Mouse (Mus musculus) cerebellum, postnatal 36 days (tissue): ENCODE data around the gene Tsacc.
"Not testable (repeated sequence)": the region's sequence is repeated elsewhere in the genome, so short reads cannot be mapped to it uniquely, and the experiment has no call there.

ENCODE experiments used
- DNase-seq, 2 experiments: peaks; one replicate each; pipeline ENCODE4 v3.0.0; 2021 to 2022; ENCODE audit warnings: mixed read lengths in 2 of 2

Gene Tsacc

DNA sequence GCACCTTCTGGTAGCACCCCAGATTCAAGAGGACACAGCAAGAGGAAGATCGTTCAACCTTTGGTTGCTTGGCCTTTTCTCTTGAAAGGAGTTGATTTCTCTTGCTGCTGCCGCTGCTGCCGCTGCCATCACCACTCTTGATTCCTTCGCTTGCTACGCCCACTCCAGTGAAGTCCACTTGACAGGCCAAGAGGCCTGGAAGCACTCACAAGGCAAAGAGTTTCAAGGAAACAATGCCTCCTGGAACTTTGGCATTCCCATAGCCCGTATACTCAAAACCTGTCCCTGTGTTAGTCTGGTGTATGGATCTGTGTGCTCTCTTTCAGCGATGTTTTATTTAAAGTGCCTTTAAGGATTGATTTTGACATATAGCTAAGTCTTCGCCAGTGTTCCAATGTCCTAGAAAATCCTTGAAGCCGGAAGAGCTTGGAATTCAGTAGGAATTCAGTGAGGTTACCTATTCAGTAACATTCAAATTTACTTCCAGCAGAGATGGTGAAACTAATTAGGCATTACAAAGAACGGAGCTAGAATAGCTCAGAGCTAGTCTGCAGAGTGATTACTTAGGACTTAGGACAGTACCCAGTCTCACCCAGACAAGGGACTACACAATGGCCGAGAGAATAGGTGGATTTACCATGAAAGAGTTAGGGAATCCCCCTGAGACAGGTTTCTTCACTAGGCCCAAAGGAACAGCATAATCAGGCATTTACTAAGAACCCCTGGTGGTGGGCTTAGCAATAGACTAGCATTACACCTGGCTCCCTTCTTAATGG lies 15.5 kb downstream of the Tsacc start:
- not testable (repeated sequence) for DNase-seq

DNA sequence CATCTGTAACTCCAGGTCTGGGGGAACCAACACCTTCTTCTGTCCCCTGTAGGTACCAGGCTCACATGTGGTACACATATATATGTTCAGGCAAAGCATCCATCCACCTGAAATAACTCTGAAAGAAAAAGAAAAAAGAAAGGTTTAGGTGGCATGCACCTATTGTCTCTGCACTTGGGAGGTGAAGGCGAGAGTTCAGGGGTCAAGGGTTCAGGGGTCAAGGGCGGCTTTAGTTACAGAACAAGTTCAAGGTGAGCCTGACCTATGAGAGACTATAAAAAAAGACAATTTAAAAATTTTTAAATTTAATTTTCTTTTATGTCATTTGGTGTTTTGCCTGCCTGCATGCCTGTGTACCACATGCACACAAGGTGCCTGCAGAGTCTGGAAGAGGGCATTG lies 16.8 kb downstream of the Tsacc start:
- DNase-seq: no peak

GRCm38 (mm10) chr3:88276529-88277143 lies 20.2 kb downstream of the Tsacc start:
- DNase-seq: peak; percentile 27 to 31

- DNase-seq: no peak
Measured at GRCm38 (mm10) chr3:88276121-88276520, 20.7 kb downstream of the Tsacc start.

- DNase-seq: no peak
Measured at GRCm38 (mm10) chr3:88274002-88274401, 22.8 kb downstream of the Tsacc start.

- DNase-seq: no peak
Measured at GRCm38 (mm10) chr3:88271859-88272258, 24.9 kb downstream of the Tsacc start.

- DNase-seq: not testable (repeated sequence)
Measured at GRCm38 (mm10) chr3:88271298-88271697, 25.5 kb downstream of the Tsacc start.

DNA sequence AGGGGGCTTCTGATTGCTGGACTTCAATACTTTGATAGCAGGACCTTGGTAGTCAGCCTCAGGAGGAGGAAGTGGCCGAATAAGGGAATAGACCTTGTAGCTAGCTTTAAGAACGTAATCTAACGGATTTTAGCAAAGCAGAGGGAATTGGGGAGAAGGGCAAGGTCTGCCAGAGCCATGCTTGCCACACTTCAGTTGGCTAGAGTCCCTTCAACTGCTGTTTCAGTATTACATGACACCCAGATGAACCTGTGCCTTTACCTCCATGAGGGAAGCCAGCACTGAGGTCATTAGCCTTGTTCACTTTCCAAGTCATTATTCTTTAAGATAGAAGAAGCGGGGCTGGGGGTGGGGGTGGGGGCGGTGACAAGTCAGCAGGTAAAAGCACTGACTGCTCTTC lies 27.8 kb downstream of the Tsacc start:
- DNase-seq: no peak

GRCm38 (mm10) chr3:88268014-88268413 lies 28.8 kb downstream of the Tsacc start:
- DNase-seq: not testable (repeated sequence)

DNA sequence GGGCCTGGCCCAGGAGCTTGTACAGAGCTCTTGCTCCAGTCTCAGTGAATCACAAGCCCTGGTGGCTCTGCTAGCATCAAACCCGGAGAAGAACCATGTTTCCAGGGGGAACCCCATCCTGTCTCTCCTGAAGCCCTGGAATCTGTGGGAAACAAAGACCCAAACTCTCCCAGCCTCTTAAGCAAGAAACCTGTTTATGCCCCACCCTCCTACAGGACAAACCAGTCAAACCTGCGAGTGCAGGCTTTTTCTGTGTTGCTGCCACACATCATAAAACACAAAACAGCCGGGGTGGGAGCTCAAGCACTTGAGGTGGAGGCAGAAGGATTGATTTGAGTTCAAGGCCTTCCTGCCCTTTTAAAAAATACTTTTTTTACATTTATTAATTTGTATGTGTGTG lies 34.5 kb downstream of the Tsacc start:
- DNase-seq: no peak

- DNase-seq: no peak
Measured at GRCm38 (mm10) chr3:88256382-88256781, 40.4 kb downstream of the Tsacc start.

- no peak for DNase-seq
Measured at GRCm38 (mm10) chr3:88255950-88256349, 40.8 kb downstream of the Tsacc start.

DNA sequence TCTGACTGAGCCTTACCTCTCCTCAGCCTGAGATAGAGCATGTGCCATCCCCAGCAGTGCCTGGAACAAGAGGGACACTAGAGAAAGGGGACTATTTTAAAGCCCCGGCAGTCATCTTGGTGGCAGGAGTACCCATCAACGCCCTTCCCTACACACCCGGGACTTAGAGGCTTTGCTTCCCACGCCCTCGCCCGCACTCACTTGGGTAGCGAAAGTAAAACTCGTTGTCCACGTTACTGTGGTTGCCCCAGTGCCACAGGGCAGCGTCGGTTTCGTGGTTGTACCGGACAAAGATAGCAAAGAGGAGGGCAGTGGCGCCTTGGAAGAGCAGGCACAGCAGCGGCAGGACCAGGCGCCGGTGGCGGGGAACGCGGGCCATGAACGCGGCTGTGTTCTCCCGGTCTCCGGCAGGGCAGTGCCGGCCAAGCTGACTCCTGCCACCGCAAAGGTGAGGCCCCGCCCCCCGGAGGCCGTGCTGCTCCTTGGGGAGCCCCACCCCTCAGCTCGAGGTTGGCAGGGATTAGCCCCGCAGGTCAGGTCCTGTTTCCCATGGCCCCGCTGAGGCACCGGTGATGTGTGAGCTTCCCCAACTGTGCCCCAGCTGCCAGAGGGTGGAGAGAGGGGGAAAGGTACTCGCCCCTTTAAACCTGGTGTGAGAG lies 42.4 kb downstream of the Tsacc start, which contains the start of gene Rhbg:
TSS of gene Rhbg (minus strand) at position 442 of the 659 bp plus-strand sequence.
- peak; percentile 47 to 68 for DNase-seq

DNA sequence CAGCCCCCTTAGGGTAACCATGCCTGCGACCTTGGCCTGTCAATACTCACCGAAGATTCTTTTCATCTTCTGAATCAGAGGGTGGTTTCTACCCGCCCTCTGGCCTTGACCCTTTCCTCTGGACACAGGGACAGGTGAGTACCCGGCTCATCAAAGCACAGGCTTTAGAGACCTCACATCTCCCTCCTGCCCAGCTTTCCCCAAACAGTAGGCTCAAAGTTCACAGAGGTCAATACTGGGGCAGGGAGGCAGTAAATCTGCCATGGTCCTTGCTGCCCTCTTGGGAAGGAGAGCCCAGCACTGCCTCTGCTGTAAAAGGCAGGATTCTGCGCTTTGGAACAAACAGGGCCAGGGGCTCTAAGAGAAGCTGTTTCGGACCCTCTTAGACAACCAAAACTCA lies 44.1 kb downstream of the Tsacc start:
- DNase-seq: no peak

DNA sequence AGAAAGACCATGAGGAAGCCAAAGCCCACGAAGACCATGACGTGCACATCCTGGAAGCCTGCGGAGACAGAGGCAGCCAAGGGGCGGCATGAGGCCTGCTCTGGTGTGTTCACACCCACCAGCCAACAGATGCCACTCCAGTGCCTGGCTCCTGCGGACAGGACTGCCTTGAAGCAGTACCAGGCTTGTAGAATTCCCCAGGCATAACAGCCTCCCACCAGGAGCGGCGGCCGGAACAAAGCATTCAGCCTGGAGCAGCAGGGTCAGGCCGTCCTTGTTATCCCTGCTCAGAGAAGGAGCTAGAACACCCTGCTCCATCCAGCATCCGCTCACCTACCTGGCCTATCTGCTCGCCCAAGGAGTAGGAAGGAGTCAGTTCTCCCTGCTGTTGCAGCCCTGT lies 48.4 kb downstream of the Tsacc start:
- DNase-seq: no peak

GRCm38 (mm10) chr3:88247666-88248065 lies 49.1 kb downstream of the Tsacc start:
- no peak for DNase-seq

DNA sequence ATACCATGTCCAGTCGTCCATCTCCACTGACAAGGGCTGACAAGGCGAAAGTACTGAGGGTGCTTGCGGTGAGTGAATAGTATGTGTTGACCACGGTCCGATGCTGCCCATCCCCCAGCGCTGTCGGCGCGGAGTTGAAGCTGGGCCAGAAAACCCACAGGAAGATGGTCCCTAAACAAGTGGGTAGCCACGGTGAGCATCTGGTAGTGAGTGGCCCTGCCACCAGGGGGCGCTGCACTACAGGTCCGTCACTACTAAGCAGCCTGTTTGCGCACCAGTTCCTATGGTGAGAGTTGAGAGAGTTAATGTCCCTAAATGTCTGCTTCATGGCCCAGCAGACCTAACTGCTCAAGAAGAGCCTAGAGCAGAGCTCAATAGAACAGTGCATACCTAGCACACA lies 51.0 kb downstream of the Tsacc start:
- peak; percentile 78 to 82 for DNase-seq

DNA sequence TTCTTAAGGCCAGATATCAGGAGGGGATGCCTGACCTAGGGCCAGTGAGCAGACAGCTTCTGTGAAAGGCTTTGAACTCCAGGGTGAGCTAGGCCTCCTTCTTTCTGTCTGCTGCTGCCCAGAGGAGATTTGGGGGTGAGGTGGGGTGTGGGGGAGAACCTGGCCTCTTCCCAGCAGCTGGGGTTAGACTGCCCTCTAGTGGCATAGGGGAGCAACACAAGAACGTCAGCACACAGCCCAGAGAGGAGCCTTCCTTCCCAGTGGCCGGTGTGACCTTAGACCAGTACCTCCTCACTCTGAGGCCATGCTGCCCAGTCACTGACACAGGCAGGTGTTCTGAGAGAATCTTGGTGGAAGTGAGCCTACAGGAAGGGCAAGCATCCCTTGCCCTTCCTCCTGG lies 52.7 kb downstream of the Tsacc start:
- DNase-seq: peak; percentile 65 to 66

GRCm38 (mm10) chr3:88242531-88242930 lies 54.3 kb downstream of the Tsacc start:
- peak; percentile 89 to 93 for DNase-seq

DNA sequence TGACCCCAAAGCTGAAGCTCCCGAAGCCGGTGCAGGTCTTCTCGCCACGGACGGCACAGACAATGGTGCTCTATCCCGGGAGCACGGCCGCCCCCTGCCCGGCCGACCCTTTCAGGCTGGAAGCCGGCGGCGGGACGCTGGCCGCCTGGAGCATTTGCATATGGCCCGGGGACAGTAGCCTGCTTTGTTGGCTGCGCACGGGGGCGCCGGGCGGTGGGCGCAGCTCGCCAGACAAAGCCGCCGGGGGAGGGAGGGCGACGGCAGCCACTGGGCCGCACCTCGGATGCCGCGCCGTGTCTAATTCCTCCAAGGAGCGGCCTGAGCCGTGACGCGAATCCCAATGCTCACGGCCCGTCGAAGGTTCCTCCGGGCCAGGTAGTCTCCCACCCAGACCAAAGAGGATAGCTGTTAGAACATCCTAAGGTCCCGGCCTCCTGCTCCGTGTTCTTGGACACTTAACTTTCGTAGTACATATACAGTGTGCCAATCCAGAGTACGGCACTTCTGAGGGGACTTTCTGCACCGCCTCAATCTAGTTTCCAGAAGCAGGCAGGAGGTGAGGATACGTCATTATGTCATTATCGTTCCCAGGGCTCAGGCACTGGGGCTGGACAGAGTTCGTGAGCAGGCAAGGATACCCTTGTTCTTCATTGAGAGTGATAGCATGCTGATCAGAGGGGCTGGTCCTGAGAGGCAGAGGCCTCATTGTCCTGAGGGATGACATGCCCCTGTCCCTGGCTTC lies 55.6 kb downstream of the Tsacc start:
- DNase-seq: no peak

GRCm38 (mm10) chr3:88239446-88239845 lies 57.4 kb downstream of the Tsacc start:
- DNase-seq: no peak

- peak in 1 of 2 experiments; percentile 30 for DNase-seq
Measured at GRCm38 (mm10) chr3:88238866-88239391, 57.9 kb downstream of the Tsacc start.
